Mouse (Mus musculus) neutrophil, adult 65 days (primary cell): ENCODE data around the gene Vmn1r32. TPM values are rescaled to one million over a fixed set of nuclear protein-coding genes. Genes with fewer than 3 reads are reported as not detected.

Experiments used
- total RNA-seq: library from RNA; stranded (reverse); gene quantifications from 2 replicates; pipeline ENCODE4 v1.2.4, GENCODE M21; 2023

The Vmn1r32 gene
- not detected in 2 replicates for total RNA-seq

GRCm38 (mm10) chr6:66559996-66560395 lies at the start of gene Vmn1r32:
TSS of gene Vmn1r32 (minus strand) at chr6:66560096.

GRCm38 (mm10) chr6:66535028-66535862 lies 24.7 kb downstream of the Vmn1r32 start, which contains the start of gene Mad2l1:
TSS of gene Mad2l1 (plus strand) at chr6:66535390.

Other genes starting within 250 kb of the Vmn1r32 start
- 27.4 and 32.4 TPM in 2 replicates for gene Mad2l1, start 24.7 kb downstream of the Vmn1r32 start, total RNA-seq
- gene Vmn1r33, start 58.2 kb upstream of the Vmn1r32 start, total RNA-seq, result not detected in 2 replicates
- not detected in 2 replicates for gene Vmn1r34, start 83.8 kb upstream of the Vmn1r32 start, total RNA-seq
- not detected in 2 replicates for gene Vmn1r35, start 125.8 kb upstream of the Vmn1r32 start, total RNA-seq
- not detected in 2 replicates for gene Vmn1r36, start 159.1 kb upstream of the Vmn1r32 start, total RNA-seq
- not detected in 2 replicates for gene Vmn1r37, start 169.3 kb upstream of the Vmn1r32 start, total RNA-seq
- gene Vmn1r38, start 222.5 kb upstream of the Vmn1r32 start, total RNA-seq, result not detected in 2 replicates